Mouse (Mus musculus): ENCODE data around the gene Nrp1. TPM values are rescaled to one million over a fixed set of nuclear protein-coding genes. Genes with fewer than 3 reads are reported as not detected.

Nrp1 gene
- polyA plus RNA-seq, 1 experiment: 156 TPM

DNA sequence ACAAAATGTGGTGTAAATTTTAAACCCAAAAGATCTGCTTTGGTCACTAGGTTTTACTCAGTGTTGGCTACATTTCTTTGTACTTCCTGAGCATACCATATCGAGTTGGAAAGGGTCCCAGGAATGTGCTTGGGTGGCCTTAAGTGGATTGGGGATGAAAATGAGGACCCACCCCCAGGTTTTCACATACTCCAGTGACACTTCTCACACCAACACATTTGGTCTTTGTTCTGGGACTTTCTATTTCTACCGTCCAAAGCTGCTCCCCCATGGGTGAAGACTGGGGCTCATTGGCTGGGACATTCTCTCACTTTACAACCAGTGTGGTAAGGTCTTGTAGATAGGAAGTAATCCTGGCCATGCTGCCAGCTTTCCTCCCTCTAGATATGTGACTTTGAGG lies 111.7 kb downstream of the Nrp1 start:
- no peak for DNase-seq
- H3K4me3 ChIP-seq (replicated peaks; ENCODE audit: extremely low read depth, low read depth, low read length): no peak overlapping the region
- TF ChIP-seq CTCF (IDR thresholded peaks at IDR 0.05; ENCODE audit: insufficient read depth, low read length): no peak
- TF ChIP-seq POLR2A (IDR thresholded peaks at IDR 0.05; ENCODE audit: borderline replicate concordance, extremely low read depth, low read depth, low read length): no peak
- WGBS: 31% methylated on average over 2 of the region's 2 CpGs
- H3K4me1 ChIP-seq (ENCODE audit: control insufficient read depth, insufficient read depth, low read length): peaks cover 12% of the 10 kb centered on the region

DNA sequence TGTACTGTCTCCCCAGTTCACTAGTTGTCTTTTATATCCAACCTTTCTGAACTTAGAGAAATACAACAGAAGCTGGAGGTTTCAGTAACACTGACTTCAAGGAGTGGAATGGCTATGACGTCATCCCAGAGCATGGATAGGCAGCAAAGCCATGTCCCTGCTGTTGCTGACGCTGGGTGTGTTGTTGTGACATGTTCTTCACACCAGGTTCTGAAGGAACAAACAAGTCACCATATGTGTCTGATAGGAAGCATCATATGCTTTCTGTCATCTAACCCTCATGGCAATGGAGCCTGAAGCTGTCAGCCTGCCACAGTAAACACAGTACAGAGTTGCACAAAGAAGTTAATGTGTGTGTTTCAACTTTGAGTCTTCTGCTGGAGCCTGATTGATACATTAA lies 112.8 kb downstream of the Nrp1 start:
- Histone ChIP-seq H3K4me1 (ENCODE audit: control insufficient read depth, insufficient read depth, low read length) (peaks cover 12% of the 10 kb centered on the region), H3K4me3 (replicated peaks; ENCODE audit: extremely low read depth, low read depth, low read length) (no peak overlapping the region)
- no peak for DNase-seq
- TF ChIP-seq CTCF (IDR thresholded peaks at IDR 0.05; ENCODE audit: insufficient read depth, low read length): no peak
- 78% methylated on average over 2 of the region's 2 CpGs for WGBS

DNA sequence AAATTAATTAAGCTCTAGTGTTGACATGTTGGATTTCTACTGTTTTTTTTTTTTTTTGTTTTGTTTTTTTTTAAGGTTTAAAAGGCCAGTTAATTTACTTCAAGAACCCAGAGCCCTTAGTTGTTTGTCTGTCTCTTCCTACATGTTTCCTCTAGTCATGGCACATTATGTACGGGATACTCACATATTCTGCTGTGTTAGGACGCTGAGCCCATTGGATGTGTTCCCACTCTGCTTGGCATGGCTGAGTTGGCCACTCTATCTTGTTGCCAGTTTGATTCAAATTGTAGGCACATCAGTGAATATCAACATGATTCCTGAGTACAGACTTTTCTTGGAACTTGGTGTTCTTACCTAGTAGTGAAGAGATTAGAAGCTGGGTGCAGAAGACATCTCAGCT lies 114.5 kb downstream of the Nrp1 start:
- TF ChIP-seq POLR2A (IDR thresholded peaks at IDR 0.05; ENCODE audit: borderline replicate concordance, extremely low read depth, low read depth, low read length) (no peak), CTCF (IDR thresholded peaks at IDR 0.05; ENCODE audit: insufficient read depth, low read length) (no peak)
- Histone ChIP-seq H3K4me1 (ENCODE audit: control insufficient read depth, insufficient read depth, low read length) (peaks cover 5% of the 10 kb centered on the region), H3K4me3 (replicated peaks; ENCODE audit: extremely low read depth, low read depth, low read length) (no peak overlapping the region)
- no peak for DNase-seq
- 72% methylated on average over 2 of the region's 2 CpGs for WGBS

DNA sequence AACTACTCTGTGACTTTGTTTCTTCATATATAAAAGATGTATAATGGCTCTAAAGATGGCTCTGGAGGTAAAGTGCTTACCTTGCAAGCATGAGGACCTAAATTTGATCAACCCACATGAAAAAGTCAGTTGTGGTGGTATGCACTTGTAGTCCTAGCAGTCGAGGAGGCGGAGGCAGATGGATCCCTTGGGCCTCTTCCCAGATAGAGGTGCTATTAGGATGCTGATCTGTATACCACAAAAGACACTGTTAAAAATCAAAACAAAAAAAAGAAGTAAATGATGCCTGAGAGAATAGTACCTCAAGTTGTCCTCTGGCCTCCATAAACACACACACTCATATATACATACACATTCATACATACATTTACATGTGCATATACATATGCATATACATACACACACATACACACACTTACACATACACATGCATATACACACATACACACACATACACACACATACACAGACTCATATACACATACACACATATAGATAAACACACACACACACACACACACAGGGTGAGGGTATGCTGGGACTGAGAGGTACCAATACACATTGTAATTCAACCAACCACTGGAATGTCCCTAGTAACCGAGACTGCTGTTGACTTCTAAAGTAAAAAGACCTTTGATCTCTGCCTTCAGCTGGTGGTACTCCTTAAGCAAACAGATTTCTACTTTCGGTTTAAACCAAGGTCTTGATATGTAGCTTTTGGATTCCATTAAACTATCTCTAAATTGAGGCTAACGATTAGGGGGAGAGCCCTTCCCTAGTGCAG lies 115.2 kb downstream of the Nrp1 start:
- no peak for DNase-seq
- 67% methylated on average over 5 of the region's 5 CpGs for WGBS
- Histone ChIP-seq H3K4me1 (ENCODE audit: control insufficient read depth, insufficient read depth, low read length) (peaks cover 5% of the 10 kb centered on the region), H3K4me3 (replicated peaks; ENCODE audit: extremely low read depth, low read depth, low read length) (no peak overlapping the region)
- TF ChIP-seq CTCF (IDR thresholded peaks at IDR 0.05; ENCODE audit: insufficient read depth, low read length): no peak
- no peak for TF ChIP-seq POLR2A (IDR thresholded peaks at IDR 0.05; ENCODE audit: borderline replicate concordance, extremely low read depth, low read depth, low read length)

DNA sequence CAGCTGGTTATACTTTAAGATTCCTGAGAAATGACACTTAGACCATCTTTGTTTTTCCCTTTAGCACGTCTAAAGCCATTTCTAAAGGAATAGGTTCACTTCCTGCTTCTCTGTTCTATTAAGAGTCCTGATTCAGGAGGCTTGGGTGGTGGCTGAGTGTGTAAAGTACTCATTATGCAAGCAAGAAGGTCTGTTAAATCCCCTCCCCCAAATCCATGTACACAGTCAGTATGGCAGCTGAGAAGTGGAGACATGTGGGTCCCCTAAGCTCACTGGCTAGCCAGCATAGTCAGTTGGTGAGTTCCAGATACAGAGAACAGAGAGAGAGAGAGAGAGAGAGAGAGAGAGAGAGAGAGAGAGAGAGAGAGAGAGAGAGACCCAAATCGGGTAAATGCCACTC lies 116.2 kb downstream of the Nrp1 start:
- no peak for TF ChIP-seq POLR2A (IDR thresholded peaks at IDR 0.05; ENCODE audit: borderline replicate concordance, extremely low read depth, low read depth, low read length)
- no peak for TF ChIP-seq CTCF (IDR thresholded peaks at IDR 0.05; ENCODE audit: insufficient read depth, low read length)
- H3K4me1 ChIP-seq (ENCODE audit: control insufficient read depth, insufficient read depth, low read length): peaks cover 5% of the 10 kb centered on the region
- WGBS: 15% methylated on average over 2 of the region's 2 CpGs
- no peak for DNase-seq
- H3K4me3 ChIP-seq (replicated peaks; ENCODE audit: extremely low read depth, low read depth, low read length): no peak overlapping the region

DNA sequence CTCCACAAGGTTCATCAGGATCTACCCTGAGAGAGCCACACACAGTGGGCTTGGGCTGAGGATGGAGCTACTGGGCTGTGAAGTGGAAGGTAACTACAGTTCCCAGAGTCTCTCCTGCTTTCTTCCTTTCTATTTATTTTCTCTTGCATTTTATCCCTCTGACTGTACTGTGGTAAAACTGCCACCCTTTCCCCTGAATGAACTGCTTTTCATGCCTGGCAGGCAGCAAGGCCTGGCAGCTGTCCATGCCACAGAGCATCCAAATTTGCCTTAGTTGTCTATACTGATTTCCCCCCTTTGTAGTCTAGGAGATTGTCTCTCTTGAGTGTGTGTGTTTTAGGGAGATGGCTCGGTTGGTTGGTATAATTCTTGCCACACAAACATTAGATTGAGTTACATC lies 117.8 kb downstream of the Nrp1 start:
- 36% methylated on average over 1 of the region's 1 CpGs for WGBS

DNA sequence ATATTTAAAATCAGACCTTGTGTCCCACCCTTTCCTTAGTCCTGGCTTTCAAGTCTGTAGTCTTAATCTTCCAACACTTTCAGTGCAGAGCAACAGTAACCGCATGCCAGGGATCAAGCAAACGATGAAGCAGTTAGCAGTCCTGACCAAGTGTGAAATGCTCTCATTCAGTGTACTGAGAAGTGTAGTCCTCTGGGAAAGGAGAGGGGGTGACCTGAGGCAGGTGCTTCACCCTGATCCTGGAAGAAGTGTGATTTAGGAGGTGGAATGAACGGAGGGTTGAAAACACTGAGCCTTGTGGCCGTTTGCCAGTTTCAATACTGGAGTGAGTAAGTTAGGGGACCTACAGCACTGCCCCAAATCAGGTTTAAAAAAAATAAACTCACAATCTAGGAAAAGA lies 119.6 kb downstream of the Nrp1 start:
- no peak for DNase-seq
- no peak for TF ChIP-seq POLR2A (IDR thresholded peaks at IDR 0.05; ENCODE audit: borderline replicate concordance, extremely low read depth, low read depth, low read length)
- TF ChIP-seq CTCF (IDR thresholded peaks at IDR 0.05; ENCODE audit: insufficient read depth, low read length): no peak
- Histone ChIP-seq H3K4me3 (replicated peaks; ENCODE audit: extremely low read depth, low read depth, low read length) (no peak overlapping the region), H3K4me1 (ENCODE audit: control insufficient read depth, insufficient read depth, low read length) (peaks cover 15% of the 10 kb centered on the region)
- 63% methylated on average over 4 of the region's 4 CpGs for WGBS

More for the DNA sequence above, 117.8 kb downstream of the Nrp1 start:
- peaks cover 8% of the 10 kb centered on the region for H3K4me1 ChIP-seq (ENCODE audit: control insufficient read depth, insufficient read depth, low read length)
- no peak for DNase-seq
- H3K4me3 ChIP-seq (replicated peaks; ENCODE audit: extremely low read depth, low read depth, low read length): no peak overlapping the region
- no peak for TF ChIP-seq POLR2A (IDR thresholded peaks at IDR 0.05; ENCODE audit: borderline replicate concordance, extremely low read depth, low read depth, low read length)
- TF ChIP-seq CTCF (IDR thresholded peaks at IDR 0.05; ENCODE audit: insufficient read depth, low read length): no peak

DNA sequence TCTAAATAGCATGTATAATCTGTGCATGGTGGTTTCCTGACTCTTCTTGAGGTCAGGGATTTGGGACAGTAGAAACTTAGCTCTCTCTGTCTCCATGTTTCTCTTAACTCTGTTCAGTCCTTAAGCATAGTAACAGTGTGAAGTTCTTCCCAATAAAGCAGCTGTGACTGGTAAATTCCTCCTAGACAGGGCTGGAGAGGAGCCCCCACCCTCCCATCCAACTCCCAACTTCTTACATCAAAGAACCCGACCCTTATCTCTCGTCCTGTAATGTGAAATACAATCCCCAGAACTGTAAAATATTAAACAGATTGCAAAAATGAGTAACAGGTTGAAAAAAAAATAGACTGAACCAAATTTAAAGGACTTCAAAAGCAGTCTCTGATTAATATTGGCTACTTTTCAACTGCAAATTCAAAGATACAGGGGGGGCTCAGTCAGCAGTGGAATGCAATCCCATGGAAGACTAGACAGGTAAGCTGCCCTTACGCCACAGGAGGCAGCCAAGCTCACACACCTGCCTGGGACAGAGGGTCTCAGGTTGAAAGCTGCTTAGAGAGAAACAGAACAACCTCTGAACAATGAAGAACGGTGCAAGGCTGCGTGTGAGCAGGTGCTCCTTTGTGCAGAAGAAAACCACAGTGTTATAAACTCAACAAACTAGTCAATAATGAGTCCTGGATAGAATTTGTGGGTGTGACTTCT lies 121.1 kb downstream of the Nrp1 start:
- WGBS: 63% methylated on average over 5 of the region's 5 CpGs
- no peak for TF ChIP-seq CTCF (IDR thresholded peaks at IDR 0.05; ENCODE audit: insufficient read depth, low read length)
- no peak for TF ChIP-seq POLR2A (IDR thresholded peaks at IDR 0.05; ENCODE audit: borderline replicate concordance, extremely low read depth, low read depth, low read length)
- no peak for DNase-seq
- H3K4me3 ChIP-seq (replicated peaks; ENCODE audit: extremely low read depth, low read depth, low read length): no peak overlapping the region
- peaks cover 12% of the 10 kb centered on the region for H3K4me1 ChIP-seq (ENCODE audit: control insufficient read depth, insufficient read depth, low read length)

DNA sequence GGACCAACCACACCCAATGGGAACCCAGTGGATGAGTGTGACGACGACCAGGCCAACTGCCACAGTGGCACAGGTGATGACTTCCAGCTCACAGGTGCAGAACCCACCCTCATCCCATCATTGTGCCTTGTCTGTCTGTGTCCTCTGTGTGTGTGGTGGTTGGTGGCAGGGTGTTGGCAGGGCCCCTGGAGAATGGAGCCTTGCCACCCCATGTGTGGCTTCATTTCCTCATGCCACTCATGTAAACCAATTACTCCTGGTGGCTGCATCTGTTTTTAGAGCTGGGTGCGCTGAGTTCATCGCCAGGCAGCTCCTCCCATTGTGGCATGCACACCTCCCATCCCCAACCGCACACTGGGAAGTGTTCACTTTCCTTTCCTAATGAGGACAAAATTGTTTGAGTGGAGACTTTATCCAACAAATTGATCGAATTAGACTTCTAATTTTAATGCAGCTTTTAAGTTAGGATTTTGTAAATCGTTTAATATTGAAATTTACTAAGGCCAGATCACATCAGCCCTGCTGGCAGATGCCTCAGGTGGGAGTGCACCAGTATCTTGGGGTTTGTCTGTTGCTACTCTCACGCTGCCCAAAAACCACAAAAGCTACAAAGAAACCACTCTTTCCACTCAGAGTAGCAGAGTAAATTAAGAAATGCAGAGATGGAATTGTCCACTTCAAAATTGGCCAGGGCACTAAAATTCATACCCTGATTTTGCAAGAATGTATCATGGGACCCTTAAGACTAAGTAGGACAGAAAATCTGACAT lies 122.7 kb downstream of the Nrp1 start:
- H3K4me3 ChIP-seq (replicated peaks; ENCODE audit: extremely low read depth, low read depth, low read length): no peak overlapping the region
- no peak for DNase-seq
- WGBS: 59% methylated on average over 8 of the region's 8 CpGs
- peaks cover 10% of the 10 kb centered on the region for H3K4me1 ChIP-seq (ENCODE audit: control insufficient read depth, insufficient read depth, low read length)
- TF ChIP-seq CTCF (IDR thresholded peaks at IDR 0.05; ENCODE audit: insufficient read depth, low read length) (no peak), POLR2A (IDR thresholded peaks at IDR 0.05; ENCODE audit: borderline replicate concordance, extremely low read depth, low read depth, low read length) (no peak)
